Mouse (Mus musculus): ENCODE data around the gene Prr5. TPM values are rescaled to one million over a fixed set of nuclear protein-coding genes. Genes with fewer than 3 reads are reported as not detected.
"Not testable (repeated sequence)": the region's sequence is repeated elsewhere in the genome, so short reads cannot be mapped to it uniquely, and the experiment has no call there.

The Prr5 gene
- polyA plus RNA-seq, 1 experiment from 2014 or later, result 20.7 TPM

DNA sequence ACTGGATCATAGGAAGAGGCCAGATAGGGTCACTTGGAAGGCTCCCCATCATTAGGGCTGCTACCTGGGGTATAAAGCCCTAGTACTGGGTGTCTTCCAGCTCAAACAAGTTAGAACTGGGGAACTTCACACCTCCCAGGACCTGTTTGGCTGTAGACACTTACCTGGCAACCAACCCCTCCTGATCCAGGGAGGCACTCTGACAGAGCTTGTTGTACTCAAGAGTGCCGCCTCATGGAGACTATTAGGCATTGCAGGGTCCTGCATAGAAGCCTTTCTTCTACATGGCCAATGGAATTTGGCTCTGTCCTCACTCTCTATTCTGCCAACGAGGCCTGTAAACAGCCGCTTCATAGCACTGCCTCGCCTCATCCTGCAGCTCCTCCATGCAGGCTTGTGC is 32.5 kb downstream of the Prr5 start:
- H3K9me3 ChIP-seq, result no peaks in the 10 kb centered on the region
- H3K4me3 ChIP-seq, result no peak overlapping the region
- peaks cover 51% of the 10 kb centered on the region for H3K36me3 ChIP-seq
- H3K27me3 ChIP-seq (replicated peaks), result no peaks in the 10 kb centered on the region
- H3K9ac ChIP-seq, result no peak overlapping the region
- no peak for ATAC-seq (ENCODE audit: extremely low read depth, insufficient number of reproducible peaks, low FRiP score, low TSS enrichment)
- WGBS, result 21% methylated on average over 4 of the region's 4 CpGs
- peaks cover 14% of the 10 kb centered on the region for H3K4me1 ChIP-seq
- H3K27ac ChIP-seq (replicated peaks), result no peak overlapping the region
- H3K4me2 ChIP-seq, result no peak overlapping the region

- ATAC-seq (ENCODE audit: extremely low read depth, insufficient number of reproducible peaks, low FRiP score, low TSS enrichment), result no peak
Observed at GRCm38 (mm10) chr15:84702391-84703345, 33.2 kb downstream of the Prr5 start.

GRCm38 (mm10) chr15:84703992-84704391 is 34.6 kb downstream of the Prr5 start:
- H3K9ac ChIP-seq, result no peak overlapping the region
- peaks cover 45% of the 10 kb centered on the region for H3K36me3 ChIP-seq
- H3K4me2 ChIP-seq, result no peak overlapping the region
- no peaks in the 10 kb centered on the region for H3K9me3 ChIP-seq
- no peaks in the 10 kb centered on the region for H3K27me3 ChIP-seq (replicated peaks)
- H3K4me1 ChIP-seq, result peaks cover 8% of the 10 kb centered on the region; the same call in 1 of the 2 replicates
- no peak overlapping the region for H3K4me3 ChIP-seq
- H3K27ac ChIP-seq (replicated peaks), result no peak overlapping the region
- 75% methylated on average over 7 of the region's 7 CpGs for WGBS
- ATAC-seq (ENCODE audit: extremely low read depth, insufficient number of reproducible peaks, low FRiP score, low TSS enrichment), result no peak

More at GRCm38 (mm10) chr15:84702391-84703345, 33.2 kb downstream of the Prr5 start:
- no peaks in the 10 kb centered on the region for H3K9me3 ChIP-seq
- H3K27me3 ChIP-seq (replicated peaks), result no peaks in the 10 kb centered on the region
- WGBS, result 83% methylated on average over 29 of the region's 29 CpGs
- H3K4me2 ChIP-seq, result no peak overlapping the region
- peaks cover 49% of the 10 kb centered on the region for H3K36me3 ChIP-seq
- H3K27ac ChIP-seq (replicated peaks), result no peak overlapping the region
- no peak overlapping the region for H3K4me3 ChIP-seq
- peaks cover 11% of the 10 kb centered on the region for H3K4me1 ChIP-seq
- no peak overlapping the region for H3K9ac ChIP-seq

DNA sequence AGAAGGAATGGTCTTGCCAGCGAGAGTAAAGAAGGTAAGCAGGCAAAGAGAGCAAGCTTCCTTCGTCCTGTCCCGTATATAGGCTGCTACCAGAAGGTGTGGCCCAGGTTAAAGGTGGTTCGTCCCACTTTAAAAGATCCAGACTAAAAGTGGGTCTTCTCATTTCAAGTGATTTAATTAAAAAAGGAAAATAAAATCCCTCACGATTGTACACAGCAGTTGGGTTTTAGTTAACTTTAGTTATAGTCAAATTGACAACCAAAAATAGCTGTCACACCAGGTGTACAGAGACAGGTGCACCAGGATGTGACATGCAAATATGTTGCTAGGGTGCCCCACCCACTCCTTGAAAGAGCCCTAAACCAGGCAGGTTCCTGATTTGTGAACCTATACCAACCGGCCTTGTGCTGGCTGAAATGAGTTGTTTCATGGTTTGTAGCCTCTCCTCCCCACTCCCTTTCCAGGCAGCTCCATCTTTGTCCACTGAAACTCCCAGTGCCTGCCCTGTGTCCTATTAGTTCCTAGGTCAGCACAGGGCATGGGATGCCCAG is 36.0 kb downstream of the Prr5 start:
- no peak for ATAC-seq (ENCODE audit: extremely low read depth, insufficient number of reproducible peaks, low FRiP score, low TSS enrichment)
- Histone ChIP-seq H3K27ac (replicated peaks) (no peak overlapping the region), H3K9ac (no peak overlapping the region), H3K4me3 (no peak overlapping the region), H3K4me2 (no peak overlapping the region), H3K9me3 (no peaks in the 10 kb centered on the region), H3K27me3 (replicated peaks) (no peaks in the 10 kb centered on the region), H3K4me1 (peaks cover 8% of the 10 kb centered on the region; the same call in 1 of the 2 replicates), H3K36me3 (peaks cover 31% of the 10 kb centered on the region)
- 80% methylated on average over 6 of the region's 6 CpGs for WGBS

DNA sequence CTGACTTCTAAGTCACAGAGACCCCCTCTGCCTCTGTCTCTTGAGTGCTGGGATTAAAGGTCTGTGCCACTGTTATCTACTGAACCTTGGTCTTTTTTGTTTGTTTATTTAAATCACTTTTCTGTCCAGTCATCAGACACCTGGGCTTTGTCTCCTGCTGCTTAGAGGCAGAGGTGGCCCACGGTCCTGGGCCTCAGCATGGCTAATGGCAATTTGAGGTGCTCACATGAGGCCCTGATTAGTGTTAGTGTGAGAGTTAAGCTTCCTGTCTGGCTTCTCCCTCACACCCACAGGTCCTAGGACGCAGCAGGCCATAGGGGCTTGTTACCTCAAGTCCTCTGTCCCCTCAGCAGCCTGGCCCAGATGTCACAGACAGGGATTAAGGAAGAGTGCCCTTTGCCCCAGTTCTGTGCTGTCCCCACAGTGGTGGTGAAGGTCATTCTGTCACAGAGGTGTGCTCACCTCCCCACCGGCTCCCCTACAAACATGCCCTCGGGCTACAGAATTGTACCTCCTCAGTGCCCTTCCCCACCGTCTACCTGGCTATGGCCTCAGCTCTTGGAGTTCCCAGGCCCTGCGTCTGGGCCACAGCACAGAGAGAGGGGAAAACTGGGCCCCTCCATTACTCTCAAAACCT is 37.7 kb downstream of the Prr5 start:
- Histone ChIP-seq H3K27ac (replicated peaks) (no peak overlapping the region), H3K9ac (no peak overlapping the region), H3K36me3 (peaks cover 21% of the 10 kb centered on the region), H3K9me3 (no peaks in the 10 kb centered on the region), H3K4me1 (peaks cover 8% of the 10 kb centered on the region; the same call in 1 of the 2 replicates), H3K27me3 (replicated peaks) (no peaks in the 10 kb centered on the region), H3K4me2 (no peak overlapping the region), H3K4me3 (no peak overlapping the region)
- no peak for ATAC-seq (ENCODE audit: extremely low read depth, insufficient number of reproducible peaks, low FRiP score, low TSS enrichment)
- WGBS, result 57% methylated on average over 6 of the region's 6 CpGs

- Histone ChIP-seq H3K27me3 (replicated peaks) (no peaks in the 10 kb centered on the region), H3K4me1 (peaks cover 36% of the 10 kb centered on the region), H3K9ac (no peak overlapping the region), H3K27ac (replicated peaks) (peak overlapping the region; percentile 86), H3K4me2 (0 out of 2 replicates have a peak overlapping the region, but pooled peaks have one; percentile 2), H3K4me3 (no peak overlapping the region), H3K9me3 (no peaks in the 10 kb centered on the region), H3K36me3 (no peaks in the 10 kb centered on the region)
- ATAC-seq (ENCODE audit: extremely low read depth, insufficient number of reproducible peaks, low FRiP score, low TSS enrichment), result no peak
- WGBS, result 42% methylated on average over 14 of the region's 14 CpGs
Observed at GRCm38 (mm10) chr15:84712566-84713405, 43.4 kb downstream of the Prr5 start.

DNA sequence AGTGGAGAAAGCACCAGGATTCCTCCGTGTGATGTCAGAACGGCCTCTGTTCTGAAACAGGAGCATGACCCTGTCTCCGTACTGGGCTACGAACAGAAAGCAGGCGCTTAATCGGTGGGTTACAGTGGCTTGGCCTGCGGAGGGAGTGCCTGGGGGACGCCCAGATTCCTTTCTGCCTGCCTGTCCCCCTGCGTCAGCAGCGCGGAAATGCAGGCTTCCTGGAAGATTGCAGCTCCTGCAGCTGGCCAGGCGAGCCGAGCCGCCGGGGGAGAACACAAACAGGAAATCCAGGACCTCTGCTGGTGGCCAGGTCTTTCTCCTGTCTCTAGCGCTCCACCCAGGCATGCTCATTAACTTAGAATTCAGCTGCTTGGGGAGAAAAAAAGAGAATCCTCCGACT is 45.3 kb downstream of the Prr5 start:
- ATAC-seq (ENCODE audit: extremely low read depth, insufficient number of reproducible peaks, low FRiP score, low TSS enrichment), result peak; percentile 27; the same call in 1 of the 2 replicates
- Histone ChIP-seq H3K4me2 (peak overlapping the region; percentile 66), H3K9ac (peak overlapping the region; percentile 74), H3K27ac (replicated peaks) (peak overlapping the region; percentile 86), H3K4me3 (peak overlapping the region; percentile 45), H3K36me3 (no peaks in the 10 kb centered on the region), H3K9me3 (no peaks in the 10 kb centered on the region), H3K27me3 (replicated peaks) (peaks cover 7% of the 10 kb centered on the region; the same call in 1 of the 2 replicates), H3K4me1 (peaks cover 40% of the 10 kb centered on the region)
- 1% methylated on average over 17 of the region's 17 CpGs for WGBS

GRCm38 (mm10) chr15:84715132-84715531 is 45.7 kb downstream of the Prr5 start:
- peak overlapping the region; percentile 74 for H3K9ac ChIP-seq
- peak overlapping the region; percentile 45 for H3K4me3 ChIP-seq
- peaks cover 44% of the 10 kb centered on the region for H3K4me1 ChIP-seq
- H3K27ac ChIP-seq (replicated peaks), result peak overlapping the region; percentile 86
- no peaks in the 10 kb centered on the region for H3K9me3 ChIP-seq
- peaks cover 7% of the 10 kb centered on the region; the same call in 1 of the 2 replicates for H3K27me3 ChIP-seq (replicated peaks)
- peak overlapping the region; percentile 66 for H3K4me2 ChIP-seq
- no peak for ATAC-seq (ENCODE audit: extremely low read depth, insufficient number of reproducible peaks, low FRiP score, low TSS enrichment)
- WGBS, result 33% methylated on average over 11 of the region's 11 CpGs
- no peaks in the 10 kb centered on the region for H3K36me3 ChIP-seq

GRCm38 (mm10) chr15:84717570-84718270 is 48.3 kb downstream of the Prr5 start:
- H3K4me1 ChIP-seq, result peaks cover 47% of the 10 kb centered on the region
- not testable (repeated sequence) for H3K9me3 ChIP-seq; H3K9ac ChIP-seq; H3K27ac ChIP-seq (replicated peaks); H3K27me3 ChIP-seq (replicated peaks); ATAC-seq (ENCODE audit: extremely low read depth, insufficient number of reproducible peaks, low FRiP score, low TSS enrichment); H3K4me2 ChIP-seq; H3K4me3 ChIP-seq; H3K36me3 ChIP-seq
- 63% methylated on average over 6 of the region's 6 CpGs for WGBS

GRCm38 (mm10) chr15:84718785-84719184 is 49.4 kb downstream of the Prr5 start:
- no peak overlapping the region for H3K9ac ChIP-seq
- H3K27ac ChIP-seq (replicated peaks), result no peak overlapping the region
- H3K9me3 ChIP-seq, result no peaks in the 10 kb centered on the region
- no peaks in the 10 kb centered on the region for H3K36me3 ChIP-seq
- ATAC-seq (ENCODE audit: extremely low read depth, insufficient number of reproducible peaks, low FRiP score, low TSS enrichment), result no peak
- peaks cover 37% of the 10 kb centered on the region for H3K4me1 ChIP-seq
- H3K4me2 ChIP-seq, result no peak overlapping the region
- 56% methylated on average over 3 of the region's 3 CpGs for WGBS
- peaks cover 7% of the 10 kb centered on the region; the same call in 1 of the 2 replicates for H3K27me3 ChIP-seq (replicated peaks)
- H3K4me3 ChIP-seq, result no peak overlapping the region

All from heart, embryonic 13.5 days (tissue).